Mouse (Mus musculus) limb, embryonic 14.5 days (tissue): ENCODE measurements around the gene Rbp7. TPM values are rescaled to one million over a fixed set of nuclear protein-coding genes. Genes with fewer than 3 reads are reported as not detected.

Experiments used
- ATAC-seq: fragments of 200-750 bp; cut with Nextera tagmentation; 2 replicates; pipeline ENCODE4 v1.8.0; 2017; ENCODE audit warnings: low read depth, moderate number of reproducible peaks, moderate TSS enrichment; ENCODE audit not compliant: low FRiP score
- DNase-seq: peaks from one replicate; pipeline ENCODE4 v3.0.0-alpha.2; 2015; ENCODE audit warnings: low spot score
- H3K27ac ChIP-seq: fragments of 300-500 bp; sonication (generic); replicated peaks from 2 replicates; pipeline ENCODE4 v1.5.1; 2014; ENCODE audit warnings: low read depth, mild to moderate bottlenecking, low read length, moderate library complexity, mixed read lengths
- H3K27me3 ChIP-seq: fragments of 300-500 bp; sonication (generic); 2 replicates; pipeline ENCODE4 v1.6.1; 2014; ENCODE audit warnings: low read length, mixed read lengths; ENCODE audit not compliant: control insufficient read depth, insufficient read depth
- H3K36me3 ChIP-seq: fragments of 300-500 bp; sonication (generic); 2 replicates; pipeline ENCODE4 v1.6.1; 2014; ENCODE audit warnings: mild to moderate bottlenecking, low read length, moderate library complexity, mixed read lengths; ENCODE audit not compliant: control insufficient read depth, insufficient read depth
- H3K4me1 ChIP-seq: fragments of 300-500 bp; sonication (generic); 2 replicates; pipeline ENCODE4 v1.6.1; 2014; ENCODE audit warnings: antibody characterized with exemption, low read length, mixed read lengths; ENCODE audit not compliant: control insufficient read depth, insufficient read depth
- H3K4me2 ChIP-seq: fragments of 300-500 bp; sonication (generic); replicated peaks from 2 replicates; pipeline ENCODE4 v1.6.1; 2014; ENCODE audit warnings: low read depth, mild to moderate bottlenecking, low read length, moderate library complexity; ENCODE audit not compliant: severe bottlenecking
- H3K4me3 ChIP-seq: fragments of 300-500 bp; sonication (generic); replicated peaks from 2 replicates; pipeline ENCODE4 v1.5.1; 2014; ENCODE audit warnings: low read length
- H3K9ac ChIP-seq: fragments of 300-500 bp; sonication (generic); 2 replicates; pipeline ENCODE4 v1.6.1; 2014; ENCODE audit warnings: mild to moderate bottlenecking, low read depth, low read length, moderate library complexity; ENCODE audit not compliant: severe bottlenecking
- H3K9me3 ChIP-seq: fragments of 300-500 bp; sonication (generic); 2 replicates; pipeline ENCODE4 v1.6.1; 2016; ENCODE audit warnings: low read length; ENCODE audit not compliant: control insufficient read depth
- POLR2A ChIP-seq: fragments of 200-500 bp; IDR thresholded peaks from 2 replicates; pipeline ENCODE4 v1.8.0; 2012; ENCODE audit warnings: inconsistent platforms, mild to moderate bottlenecking, moderate library complexity, borderline replicate concordance; ENCODE audit not compliant: insufficient read depth, insufficient read length; ENCODE audit errors: extremely low read depth
- WGBS: fragments of 180-500 bp; shearing (Covaris S2); extraction: QIAGEN DNeasy Blood & Tissue Kit; methylation state at CpG from one replicate; pipeline ENCODE4 v1.1.7; 2014; 5-methylcytosine and 5-hydroxymethylcytosine counted together
- polyA plus RNA-seq, 2 experiments: library from polyadenylated mRNA; depleted of rRNA in 1 of 2; stranded (reverse) in 1 of 2; unstranded in 1 of 2; fragments of >200 nt; fragmentation: Nextera tagmentation in 1 of 2; extraction: Ambion mirVana in 1 of 2; gene quantifications; 2 replicates each; pipeline versions ENCODE4 v1.2.1 to v1.2.3; 2012 to 2014

The Rbp7 gene
- polyA plus RNA-seq, 2 experiments = 0.11 to 0.89 TPM

- no peak for TF ChIP-seq POLR2A
- no peaks in the 10 kb centered on the region for H3K4me1 ChIP-seq
- 81% methylated on average over 17 of the region's 17 CpGs for WGBS
- no peaks in the 10 kb centered on the region for H3K9me3 ChIP-seq
- ATAC-seq (no peak), DNase-seq (no peak)
- no peak overlapping the region for H3K4me3 ChIP-seq
- no peak overlapping the region for H3K27ac ChIP-seq
- H3K27me3 ChIP-seq = no peaks in the 10 kb centered on the region
- H3K36me3 ChIP-seq = no peaks in the 10 kb centered on the region
- H3K4me2 ChIP-seq = no peak overlapping the region
- no peak overlapping the region for H3K9ac ChIP-seq
These were observed 515 bp downstream of the Rbp7 start for GRCm38 (mm10) chr4:149454263-149454662.

- Histone ChIP-seq H3K27ac (no peak overlapping the region), H3K4me2 (no peak overlapping the region), H3K27me3 (no peaks in the 10 kb centered on the region), H3K4me3 (no peak overlapping the region), H3K9me3 (no peaks in the 10 kb centered on the region), H3K36me3 (no peaks in the 10 kb centered on the region), H3K9ac (no peak overlapping the region), H3K4me1 (no peaks in the 10 kb centered on the region)
- no peak for ATAC-seq
- TF ChIP-seq POLR2A = no peak
- 85% methylated on average over 4 of the region's 4 CpGs for WGBS
- no peak for DNase-seq
These were observed 1.1 kb downstream of the Rbp7 start for GRCm38 (mm10) chr4:149453656-149454055.

GRCm38 (mm10) chr4:149450636-149451035, 4.1 kb downstream of the Rbp7 start:
- 0 out of 2 replicates have a peak, but pooled peaks cover under 1% of the 10 kb centered on the region for H3K4me1 ChIP-seq
- no peaks in the 10 kb centered on the region for H3K36me3 ChIP-seq
- no peaks in the 10 kb centered on the region for H3K9me3 ChIP-seq
- ATAC-seq (no peak), DNase-seq (no peak)
- WGBS = 87% methylated on average over 3 of the region's 3 CpGs
- no peak overlapping the region for H3K4me3 ChIP-seq
- no peak for TF ChIP-seq POLR2A
- no peak overlapping the region for H3K9ac ChIP-seq
- H3K27ac ChIP-seq = no peak overlapping the region
- no peaks in the 10 kb centered on the region for H3K27me3 ChIP-seq
- no peak overlapping the region for H3K4me2 ChIP-seq

GRCm38 (mm10) chr4:149446309-149446708, 8.5 kb downstream of the Rbp7 start:
- H3K4me2 ChIP-seq = peak overlapping the region; percentile 58; the same call in 1 of the 2 replicates
- no peaks in the 10 kb centered on the region for H3K27me3 ChIP-seq
- DNase-seq = no peak
- H3K36me3 ChIP-seq = no peaks in the 10 kb centered on the region
- no peak for TF ChIP-seq POLR2A
- no peak overlapping the region for H3K4me3 ChIP-seq
- H3K9me3 ChIP-seq = no peaks in the 10 kb centered on the region
- WGBS = 50% methylated on average over 1 of the region's 1 CpGs
- H3K27ac ChIP-seq = peak overlapping the region; percentile 92; the same call in 1 of the 2 replicates
- ATAC-seq = no peak
- H3K4me1 ChIP-seq = peaks cover 13% of the 10 kb centered on the region
- H3K9ac ChIP-seq = no peak overlapping the region

- 5% methylated on average over 11 of the region's 11 CpGs for WGBS
- H3K9me3 ChIP-seq = no peaks in the 10 kb centered on the region
- DNase-seq = peak; percentile 86
- peak overlapping the region; percentile 58 for H3K4me2 ChIP-seq
- peak; percentile 47 for ATAC-seq
- TF ChIP-seq POLR2A = no peak
- H3K4me3 ChIP-seq = peak overlapping the region; percentile 33; the same call in 1 of the 2 replicates
- H3K4me1 ChIP-seq = peaks cover 13% of the 10 kb centered on the region
- H3K36me3 ChIP-seq = no peaks in the 10 kb centered on the region
- H3K27ac ChIP-seq = peak overlapping the region; percentile 92
- H3K27me3 ChIP-seq = no peaks in the 10 kb centered on the region
- H3K9ac ChIP-seq = 0 out of 2 replicates have a peak overlapping the region, but pooled peaks have one; percentile 65
These were observed 8.9 kb downstream of the Rbp7 start for GRCm38 (mm10) chr4:149445868-149446267.
